Mouse (Mus musculus) liver, postnatal 0 days (tissue): ENCODE measurements at regions not wholly inside any gene's neighbourhood (a gene's known extent, or its start where the extent isn't known, plus 50 kb on each side); places are given as distances from the start of the nearest gene placed in this dataset.

Source experiments
- CTCF ChIP-seq: sonication (generic); IDR thresholded peaks from 2 replicates; pipeline ENCODE4 v1.5.1; 2016; ENCODE audit warnings: antibody characterized with exemption, low read depth
- EP300 ChIP-seq: IDR thresholded peaks from 2 replicates; pipeline ENCODE4 v1.6.1; 2016; ENCODE audit warnings: antibody characterized with exemption, low read depth, mild to moderate bottlenecking

- no peak for TF ChIP-seq CTCF
- no peak for TF ChIP-seq EP300
Measured at GRCm38 (mm10) chr7:117003167-117003566, 377.6 kb upstream of the Xylt1 start.
